Mouse (Mus musculus): ENCODE measurements around the gene Nob1. TPM values are rescaled to one million over a fixed set of nuclear protein-coding genes. Genes with fewer than 3 reads are reported as not detected.

The Nob1 gene
- polyA plus RNA-seq, 2 experiments, result 16.0 to 30.9 TPM

- DNase-seq (ENCODE audit: low read depth in 3 of 3, low spot score in 3 of 3), result no peak
Measured at GRCm38 (mm10) chr8:107466642-107467041, 41.8 kb upstream of the Nob1 start.

DNA sequence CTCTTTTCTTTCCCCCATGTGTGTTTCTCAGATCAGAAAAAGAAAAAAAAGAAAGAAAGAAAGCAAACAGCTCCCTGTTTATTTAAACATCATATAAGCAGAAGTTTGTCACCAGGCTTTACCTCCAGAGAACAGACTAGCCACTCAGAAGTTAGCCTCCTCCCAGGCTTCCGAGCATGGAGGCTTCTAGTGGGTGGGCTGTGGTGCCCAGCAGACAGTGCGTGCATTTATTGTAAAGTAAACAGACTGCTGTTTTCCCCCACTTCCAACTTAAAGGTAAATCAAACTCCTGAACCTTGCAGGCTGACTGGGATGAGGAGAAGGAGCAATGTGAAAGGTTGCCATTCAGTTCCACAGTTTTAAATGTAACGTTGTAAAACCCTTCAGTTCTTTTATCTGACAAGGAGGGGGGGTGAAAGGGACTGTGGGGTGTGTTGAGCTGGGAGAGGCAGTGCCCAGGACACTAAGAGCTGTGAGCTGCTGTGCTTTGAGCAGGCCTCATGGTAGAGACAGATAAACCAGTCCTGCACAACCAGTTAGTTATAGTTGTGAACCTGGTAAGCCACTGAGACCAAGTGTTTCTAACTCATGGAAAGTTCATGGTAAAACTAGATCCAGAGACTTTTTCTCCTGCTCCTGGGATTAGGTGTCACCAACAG is 40.6 kb upstream of the Nob1 start:
- TF ChIP-seq CTCF (IDR thresholded peaks at IDR 0.05; ENCODE audit: low read depth), result no peak
- TF ChIP-seq EP300 (IDR thresholded peaks at IDR 0.05; ENCODE audit: low read depth), result no peak
- DNase-seq (ENCODE audit: low read depth in 3 of 3, low spot score in 3 of 3) (no peak), ATAC-seq (ENCODE audit: insufficient read depth) (peak; percentile 57)
- peaks cover 2% of the 10 kb centered on the region for H3K36me3 ChIP-seq (replicated peaks; ENCODE audit: control insufficient read depth, insufficient read depth, low read depth)
- WGBS (ENCODE audit: insufficient replicate concordance), result 51% methylated on average over 3 of the region's 3 CpGs
- no peaks in the 10 kb centered on the region for H3K9me3 ChIP-seq (ENCODE audit: control insufficient read depth, low read length)
- H3K4me1 ChIP-seq (replicated peaks; ENCODE audit: control insufficient read depth in 2 of 2, insufficient read depth in 2 of 2, low read length in 1 of 2), result peaks cover 0 to 10% of the 10 kb centered on the region in 2 experiments; a peak in 2 of 4 replicates
- no peak overlapping the region for H3K27ac ChIP-seq
- H3K4me2 ChIP-seq (ENCODE audit: low read depth), result no peak overlapping the region
- H3K4me3 ChIP-seq (ENCODE audit: insufficient read depth in 1 of 2, low read depth in 2 of 2, low read length in 2 of 2), result no peak overlapping the region
- H3K9ac ChIP-seq (replicated peaks), result no peak overlapping the region
- no peaks in the 10 kb centered on the region for H3K27me3 ChIP-seq (ENCODE audit: control insufficient read depth, insufficient read depth, low read length)

More at GRCm38 (mm10) chr8:107466642-107467041, 41.8 kb upstream of the Nob1 start:
- no peak overlapping the region for H3K27ac ChIP-seq
- peaks cover 0 to 10% of the 10 kb centered on the region in 2 experiments; a peak in 2 of 4 replicates for H3K4me1 ChIP-seq (replicated peaks; ENCODE audit: control insufficient read depth in 2 of 2, insufficient read depth in 2 of 2, low read length in 1 of 2)
- 45% methylated on average over 5 of the region's 5 CpGs for WGBS (ENCODE audit: insufficient replicate concordance)
- no peak overlapping the region for H3K4me3 ChIP-seq (ENCODE audit: insufficient read depth in 1 of 2, low read depth in 2 of 2, low read length in 2 of 2)
- H3K9me3 ChIP-seq (ENCODE audit: control insufficient read depth, low read length), result no peaks in the 10 kb centered on the region
- H3K4me2 ChIP-seq (ENCODE audit: low read depth), result no peak overlapping the region
- H3K27me3 ChIP-seq (ENCODE audit: control insufficient read depth, insufficient read depth, low read length), result no peaks in the 10 kb centered on the region
- TF ChIP-seq EP300 (IDR thresholded peaks at IDR 0.05; ENCODE audit: low read depth), result no peak
- peak; percentile 45 for TF ChIP-seq CTCF (IDR thresholded peaks at IDR 0.05; ENCODE audit: low read depth)
- H3K36me3 ChIP-seq (replicated peaks; ENCODE audit: control insufficient read depth, insufficient read depth, low read depth), result peaks cover 2% of the 10 kb centered on the region
- ATAC-seq (ENCODE audit: insufficient read depth), result peak; percentile 54
- no peak overlapping the region for H3K9ac ChIP-seq (replicated peaks)

GRCm38 (mm10) chr8:107462423-107462822 is 37.6 kb upstream of the Nob1 start:
- Histone ChIP-seq H3K27ac (no peak overlapping the region), H3K9me3 (ENCODE audit: control insufficient read depth, low read length) (no peaks in the 10 kb centered on the region), H3K9ac (replicated peaks) (no peak overlapping the region), H3K4me2 (ENCODE audit: low read depth) (no peak overlapping the region), H3K4me1 (replicated peaks; ENCODE audit: control insufficient read depth in 2 of 2, insufficient read depth in 2 of 2, low read length in 1 of 2) (peaks cover 0 to 8% of the 10 kb centered on the region in 2 experiments; a peak in 2 of 4 replicates), H3K4me3 (ENCODE audit: insufficient read depth in 1 of 2, low read depth in 2 of 2, low read length in 2 of 2) (no peak overlapping the region), H3K27me3 (ENCODE audit: control insufficient read depth, insufficient read depth, low read length) (no peaks in the 10 kb centered on the region), H3K36me3 (replicated peaks; ENCODE audit: control insufficient read depth, insufficient read depth, low read depth) (peaks cover 17% of the 10 kb centered on the region)
- no peak for ATAC-seq (ENCODE audit: insufficient read depth)
- 83% methylated on average over 5 of the region's 5 CpGs for WGBS (ENCODE audit: insufficient replicate concordance)
- no peak for DNase-seq (ENCODE audit: low read depth in 3 of 3, low spot score in 3 of 3)
- no peak for TF ChIP-seq EP300 (IDR thresholded peaks at IDR 0.05; ENCODE audit: low read depth)
- TF ChIP-seq CTCF (IDR thresholded peaks at IDR 0.05; ENCODE audit: low read depth), result no peak

GRCm38 (mm10) chr8:107458281-107458680 is 33.4 kb upstream of the Nob1 start:
- H3K9me3 ChIP-seq (ENCODE audit: control insufficient read depth, low read length), result no peaks in the 10 kb centered on the region
- no peak for DNase-seq (ENCODE audit: low read depth in 3 of 3, low spot score in 3 of 3)
- no peaks in the 10 kb centered on the region for H3K27me3 ChIP-seq (ENCODE audit: control insufficient read depth, insufficient read depth, low read length)
- TF ChIP-seq EP300 (IDR thresholded peaks at IDR 0.05; ENCODE audit: low read depth), result no peak
- no peak for TF ChIP-seq CTCF (IDR thresholded peaks at IDR 0.05; ENCODE audit: low read depth)
- no peak overlapping the region for H3K4me2 ChIP-seq (ENCODE audit: low read depth)
- H3K4me3 ChIP-seq (ENCODE audit: insufficient read depth in 1 of 2, low read depth in 2 of 2, low read length in 2 of 2), result no peak overlapping the region
- no peak overlapping the region for H3K9ac ChIP-seq (replicated peaks)
- H3K27ac ChIP-seq, result no peak overlapping the region
- WGBS (ENCODE audit: insufficient replicate concordance), result 87% methylated on average over 6 of the region's 6 CpGs
- H3K36me3 ChIP-seq (replicated peaks; ENCODE audit: control insufficient read depth, insufficient read depth, low read depth), result peaks cover 15% of the 10 kb centered on the region
- H3K4me1 ChIP-seq (replicated peaks; ENCODE audit: control insufficient read depth in 2 of 2, insufficient read depth in 2 of 2, low read length in 1 of 2), result no peaks in the 10 kb centered on the region
- no peak for ATAC-seq (ENCODE audit: insufficient read depth)

DNA sequence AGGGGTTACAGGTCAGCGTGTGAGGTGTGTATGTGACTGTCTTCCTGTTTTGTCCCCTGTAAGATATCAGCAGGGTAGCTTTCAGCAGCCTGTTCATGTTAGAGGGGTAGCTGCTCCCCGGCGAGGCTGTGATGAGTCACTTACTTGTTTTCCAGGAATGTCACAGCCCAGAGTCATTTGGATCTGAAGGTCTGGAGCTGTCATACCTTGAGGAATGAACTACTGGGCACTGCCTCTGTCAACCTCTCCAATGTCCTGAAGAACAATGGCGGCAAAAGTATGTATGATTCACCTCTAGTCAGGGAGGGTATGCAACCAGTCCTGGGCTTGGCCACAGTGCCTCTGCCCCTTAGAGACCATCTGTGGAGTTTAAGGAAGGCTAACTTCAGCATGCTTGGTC is 32.9 kb upstream of the Nob1 start:
- TF ChIP-seq CTCF (IDR thresholded peaks at IDR 0.05; ENCODE audit: low read depth) (no peak), EP300 (IDR thresholded peaks at IDR 0.05; ENCODE audit: low read depth) (no peak)
- no peak overlapping the region for H3K27ac ChIP-seq
- H3K9ac ChIP-seq (replicated peaks), result no peak overlapping the region
- peaks cover 15% of the 10 kb centered on the region for H3K36me3 ChIP-seq (replicated peaks; ENCODE audit: control insufficient read depth, insufficient read depth, low read depth)
- H3K9me3 ChIP-seq (ENCODE audit: control insufficient read depth, low read length), result no peaks in the 10 kb centered on the region
- no peak for DNase-seq (ENCODE audit: low read depth in 3 of 3, low spot score in 3 of 3)
- no peaks in the 10 kb centered on the region for H3K27me3 ChIP-seq (ENCODE audit: control insufficient read depth, insufficient read depth, low read length)
- H3K4me1 ChIP-seq (replicated peaks; ENCODE audit: control insufficient read depth in 2 of 2, insufficient read depth in 2 of 2, low read length in 1 of 2), result no peaks in the 10 kb centered on the region
- no peak overlapping the region for H3K4me2 ChIP-seq (ENCODE audit: low read depth)
- 79% methylated on average over 4 of the region's 4 CpGs for WGBS (ENCODE audit: insufficient replicate concordance)
- ATAC-seq (ENCODE audit: insufficient read depth), result no peak
- no peak overlapping the region for H3K4me3 ChIP-seq (ENCODE audit: insufficient read depth in 1 of 2, low read depth in 2 of 2, low read length in 2 of 2)
